Mouse (Mus musculus) ovary, postnatal 14 days (tissue): ENCODE measurements around the gene Sema5a.

ENCODE experiments used
- DNase-seq: peaks from one replicate; pipeline ENCODE4 v3.0.0; 2022; ENCODE audit warnings: low spot score

Sema5a gene

DNA sequence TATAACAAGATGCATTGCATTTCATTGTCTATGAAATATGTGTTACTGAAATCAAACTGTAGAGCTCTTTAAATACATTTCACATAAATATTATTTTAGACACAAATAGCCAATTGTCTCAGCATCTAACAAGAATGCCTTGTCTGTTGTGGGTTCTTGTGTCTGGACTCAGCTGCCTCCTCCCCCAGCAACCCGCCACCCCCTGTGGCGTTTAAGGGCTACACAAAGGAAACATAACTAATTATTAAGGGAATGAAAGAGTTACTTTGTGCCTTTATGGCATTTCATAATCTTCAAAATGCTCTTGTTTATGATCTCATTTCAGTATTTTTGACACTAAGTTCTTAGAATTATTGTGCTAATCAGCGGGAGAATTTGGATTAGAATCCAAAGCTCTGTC lies 298.6 kb downstream of the Sema5a start:
- DNase-seq: no peak

DNA sequence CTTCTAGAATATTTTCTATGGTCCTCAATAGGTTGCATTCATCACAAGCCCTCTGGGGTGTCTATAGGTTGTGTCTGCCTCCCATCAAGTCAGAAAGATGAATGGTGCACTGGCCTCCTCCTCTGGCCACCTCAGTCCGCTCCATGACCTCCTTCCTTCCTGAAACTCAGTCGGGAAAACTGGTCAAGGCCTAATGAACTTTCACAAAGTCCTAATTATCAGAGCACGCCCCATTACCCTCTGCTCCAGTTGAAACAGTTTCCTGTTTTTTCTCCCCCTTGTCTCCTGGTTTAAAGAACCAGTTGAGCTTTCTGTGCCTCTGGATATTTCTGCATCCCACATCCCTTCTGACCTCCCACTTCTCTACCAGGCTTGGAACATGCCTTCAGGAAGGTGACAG lies 300.8 kb downstream of the Sema5a start:
- DNase-seq: no peak

DNA sequence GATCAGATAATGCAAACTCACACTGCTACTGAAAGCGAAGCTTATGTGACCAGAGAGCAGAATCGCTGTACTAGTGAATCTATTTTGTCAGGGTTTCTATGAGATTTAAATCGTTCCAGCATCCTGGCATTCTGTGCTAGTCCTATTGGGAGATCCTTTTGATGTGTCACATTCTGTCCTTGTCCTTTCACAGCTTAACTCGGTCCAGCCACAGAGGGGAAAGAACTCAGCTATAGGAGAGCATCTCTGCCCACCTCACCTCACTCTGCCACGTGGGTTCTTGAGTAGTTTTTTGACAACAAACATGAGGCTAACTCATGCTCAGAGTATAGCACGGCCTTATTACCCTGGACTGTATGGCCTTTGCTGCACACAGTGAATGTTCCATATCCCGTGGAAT lies 302.1 kb downstream of the Sema5a start:
- no peak for DNase-seq

DNA sequence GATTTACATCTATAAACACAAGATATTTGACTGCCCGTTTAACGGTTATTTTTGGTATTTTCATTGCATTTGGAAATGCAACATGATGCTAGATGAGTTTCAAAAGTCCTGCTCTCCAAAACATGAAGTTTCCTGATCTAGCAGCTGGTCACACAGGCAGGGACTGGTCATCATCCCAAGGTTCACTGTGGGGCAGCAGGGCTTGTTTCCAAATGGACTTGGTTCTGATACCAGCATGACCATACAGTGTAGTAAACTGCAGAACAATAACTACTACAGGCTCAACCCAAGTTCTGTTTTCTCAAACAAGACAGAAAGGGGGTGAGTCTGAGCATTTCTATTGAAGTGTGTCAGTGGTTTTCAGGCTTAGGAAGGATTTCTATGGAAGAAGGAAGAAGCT lies 314.3 kb downstream of the Sema5a start:
- no peak for DNase-seq

DNA sequence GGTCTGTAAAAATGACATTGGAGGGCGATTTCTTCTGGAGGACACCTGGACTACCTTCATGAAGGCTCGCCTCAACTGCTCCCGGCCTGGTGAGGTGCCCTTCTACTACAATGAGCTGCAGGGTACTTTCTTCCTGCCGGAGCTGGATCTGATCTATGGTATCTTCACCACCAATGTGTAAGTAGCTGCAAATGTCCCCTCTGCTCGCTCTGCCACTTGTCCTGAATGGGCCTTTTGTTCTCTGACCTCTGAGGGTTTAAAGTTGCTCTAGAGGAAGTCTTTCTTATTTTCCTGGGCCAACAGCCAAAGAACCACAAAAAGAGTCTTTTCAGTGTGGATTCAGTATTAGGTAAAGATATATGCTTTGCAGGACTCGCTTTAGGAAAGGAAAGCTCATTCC lies 318.0 kb downstream of the Sema5a start:
- no peak for DNase-seq

DNA sequence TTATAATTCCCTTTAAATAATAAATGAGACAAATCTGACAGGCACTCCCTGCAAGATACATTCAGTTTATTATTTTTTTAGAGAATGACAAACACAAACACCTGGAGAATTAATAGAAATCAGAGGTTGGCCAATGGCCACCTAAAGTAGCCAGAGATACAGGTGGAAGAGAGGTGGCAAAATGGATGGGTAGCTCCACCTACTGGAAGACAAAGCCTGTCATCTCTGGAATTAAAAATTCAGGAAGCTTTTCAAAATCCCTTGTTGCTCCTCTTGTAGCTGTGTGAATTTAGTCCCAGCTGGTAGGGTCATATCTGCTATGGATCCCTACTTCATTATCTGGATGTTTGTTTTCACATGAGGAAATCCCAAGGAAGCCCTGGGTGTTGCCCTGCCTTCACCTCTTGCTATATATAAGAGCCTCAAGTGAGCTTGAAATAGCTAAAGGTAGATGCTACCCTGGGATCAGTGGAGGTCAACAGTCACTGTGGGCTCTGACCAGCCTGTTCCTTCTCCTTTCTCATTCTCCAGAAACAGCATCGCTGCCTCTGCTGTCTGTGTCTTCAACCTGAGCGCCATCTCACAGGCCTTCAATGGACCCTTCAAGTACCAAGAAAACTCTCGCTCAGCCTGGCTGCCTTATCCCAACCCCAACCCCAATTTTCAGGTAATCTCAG lies 323.7 kb downstream of the Sema5a start:
- no peak for DNase-seq

DNA sequence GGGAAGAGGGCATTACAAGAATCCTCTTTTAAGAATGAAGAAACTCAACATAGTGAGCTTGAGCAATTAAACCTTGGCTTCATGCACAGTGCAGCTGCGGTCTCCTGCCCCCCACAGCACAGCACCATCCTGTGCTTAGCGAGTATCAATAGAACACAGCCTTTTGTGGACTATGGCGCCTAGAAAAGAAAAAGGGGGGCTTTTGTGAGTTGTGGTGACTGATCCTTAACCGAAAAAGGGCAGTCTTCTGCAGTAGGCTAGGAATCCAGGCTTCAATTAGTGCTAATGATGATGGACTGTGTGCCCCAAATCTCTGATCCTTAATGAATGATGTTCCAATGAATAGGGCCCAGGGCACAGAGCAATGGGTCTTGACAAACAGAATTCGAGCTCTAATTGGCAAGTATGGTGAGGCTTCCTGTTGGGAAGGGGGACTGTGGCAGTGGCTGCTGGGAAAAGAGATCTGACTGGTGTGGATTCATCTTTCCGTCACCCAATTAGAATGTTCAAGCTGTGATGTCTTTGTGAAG lies 324.3 kb downstream of the Sema5a start:
- no peak for DNase-seq

DNA sequence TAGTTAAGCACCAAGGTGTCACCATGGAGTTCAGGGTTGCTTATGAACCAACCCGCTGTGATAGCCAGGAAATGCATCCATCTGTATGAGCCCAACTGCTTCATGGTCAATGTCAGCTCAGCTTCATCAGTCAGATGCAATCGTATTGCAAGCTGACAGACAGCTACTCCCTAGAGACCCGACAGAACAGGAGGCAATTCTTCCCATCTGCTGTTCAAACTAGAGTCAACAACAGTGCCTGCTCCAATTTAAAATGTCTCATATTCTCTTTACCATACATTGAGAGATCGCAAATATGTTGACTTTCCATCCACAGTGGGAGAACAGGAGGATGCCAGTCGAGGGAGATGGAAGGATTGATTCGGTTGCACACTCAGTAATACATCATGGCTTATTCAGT lies 329.7 kb downstream of the Sema5a start:
- DNase-seq: no peak

DNA sequence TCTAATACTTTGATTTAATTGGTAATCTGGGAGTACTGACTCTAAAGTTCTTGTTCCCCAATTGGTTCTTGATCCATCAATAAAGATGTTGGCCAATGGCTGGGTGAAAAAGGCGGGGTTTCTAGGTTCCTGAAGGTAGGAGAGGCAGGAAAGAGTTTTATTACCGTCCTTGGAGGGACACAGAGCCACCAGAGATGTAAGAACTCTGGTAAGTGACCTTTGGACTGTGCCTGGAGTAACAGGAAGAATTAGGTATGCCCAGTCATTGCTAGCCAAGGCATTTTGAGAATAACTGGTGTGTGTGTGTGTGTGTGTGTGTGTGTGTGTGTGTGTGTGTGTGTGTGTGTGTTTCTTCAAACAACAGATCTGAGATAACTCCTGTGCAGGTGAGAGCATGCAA lies 330.6 kb downstream of the Sema5a start:
- DNase-seq: no peak

DNA sequence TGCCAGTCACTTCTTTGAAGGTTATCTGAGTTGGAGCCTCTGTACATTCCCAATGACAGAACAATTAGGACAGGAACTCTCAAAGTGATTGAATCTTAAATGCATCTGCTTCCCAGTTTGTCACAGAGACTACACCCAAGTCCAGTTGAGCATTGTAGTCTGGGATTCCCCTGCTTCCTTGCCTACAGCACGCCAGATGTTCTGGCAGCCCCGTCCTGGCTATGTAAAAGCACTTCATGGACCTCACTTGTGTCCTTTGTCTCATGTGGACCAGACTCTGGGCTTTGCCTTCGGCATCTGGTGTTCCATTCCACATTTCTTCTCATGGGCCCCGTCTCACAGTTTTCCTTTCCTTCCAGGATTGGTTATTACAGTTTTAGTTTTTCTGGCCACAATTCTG lies 334.7 kb downstream of the Sema5a start:
- no peak for DNase-seq

DNA sequence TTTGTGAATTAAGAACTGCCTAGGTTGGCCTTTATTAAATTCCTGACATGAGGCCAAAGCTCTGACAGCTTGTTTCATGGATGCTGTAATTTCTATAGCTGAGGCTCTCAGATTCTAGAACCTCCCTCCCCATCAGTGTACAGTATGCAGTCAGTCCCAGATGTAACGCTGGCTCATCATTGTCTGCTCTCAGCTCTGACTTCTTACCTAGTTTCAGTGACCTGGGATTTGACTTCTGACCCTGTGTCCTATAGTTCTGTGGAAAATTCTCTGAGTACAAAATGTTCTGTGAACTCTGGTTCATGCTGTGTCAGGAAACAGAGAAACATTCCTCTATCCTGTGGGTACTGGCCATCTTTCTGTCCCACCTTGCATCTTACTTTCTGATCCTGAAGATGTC lies 346.0 kb downstream of the Sema5a start:
- no peak for DNase-seq

DNA sequence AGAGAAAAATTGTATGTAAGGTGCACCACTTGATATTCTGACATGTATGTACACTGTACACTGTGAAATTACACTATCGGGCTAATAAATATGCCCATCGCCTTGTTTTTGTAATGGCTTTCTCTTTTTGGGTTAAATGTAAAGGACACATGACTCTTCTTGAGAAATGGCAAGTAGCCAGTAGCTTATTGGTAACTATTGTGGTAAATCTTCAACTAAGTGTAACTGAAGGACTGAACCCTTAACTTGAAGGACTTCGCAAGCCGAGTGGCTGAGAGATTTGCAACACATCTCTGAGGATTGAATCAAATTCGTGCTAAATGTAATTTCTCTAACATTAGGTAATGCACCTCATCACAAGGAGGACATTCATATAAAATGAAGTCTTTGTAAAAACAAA lies 349.1 kb downstream of the Sema5a start:
- DNase-seq: no peak

DNA sequence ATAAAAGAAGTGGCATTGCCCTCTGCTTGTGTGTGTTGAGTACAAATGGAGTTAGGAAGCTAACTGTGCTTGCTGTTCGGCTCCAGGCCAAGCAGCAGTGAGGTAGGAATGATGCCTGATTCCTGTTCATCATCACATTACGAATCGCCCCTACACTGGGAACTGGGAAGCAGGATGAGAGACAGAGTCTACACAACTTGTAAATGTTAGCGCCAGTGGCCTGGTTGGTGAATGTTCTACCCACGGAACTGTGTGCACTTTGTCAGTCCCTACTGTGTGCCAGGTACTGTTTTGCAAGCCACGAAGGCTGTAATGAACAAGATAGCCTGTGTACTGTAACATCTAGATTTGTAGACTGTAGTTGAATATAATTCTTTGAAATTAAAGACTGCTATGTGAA lies 352.0 kb downstream of the Sema5a start:
- DNase-seq: no peak

DNA sequence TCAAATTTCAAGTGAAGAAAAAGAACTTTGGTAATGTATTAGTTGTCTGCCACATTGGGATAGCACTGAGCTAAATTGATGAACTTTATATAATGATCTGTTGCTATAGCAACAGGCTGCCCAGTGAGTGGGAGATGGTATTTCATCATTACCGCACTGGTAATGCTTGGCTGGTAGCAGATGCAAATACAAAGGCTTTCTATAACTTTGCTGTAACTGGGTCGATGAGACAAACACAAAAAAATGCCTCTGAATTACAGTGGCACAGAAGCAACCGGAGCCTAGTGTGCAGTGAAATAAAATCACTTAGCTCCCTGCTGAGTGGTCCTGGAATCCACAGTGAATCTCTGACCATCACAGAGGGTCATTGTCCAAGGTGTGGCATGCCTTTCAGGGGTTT lies 352.6 kb downstream of the Sema5a start:
- DNase-seq: no peak

DNA sequence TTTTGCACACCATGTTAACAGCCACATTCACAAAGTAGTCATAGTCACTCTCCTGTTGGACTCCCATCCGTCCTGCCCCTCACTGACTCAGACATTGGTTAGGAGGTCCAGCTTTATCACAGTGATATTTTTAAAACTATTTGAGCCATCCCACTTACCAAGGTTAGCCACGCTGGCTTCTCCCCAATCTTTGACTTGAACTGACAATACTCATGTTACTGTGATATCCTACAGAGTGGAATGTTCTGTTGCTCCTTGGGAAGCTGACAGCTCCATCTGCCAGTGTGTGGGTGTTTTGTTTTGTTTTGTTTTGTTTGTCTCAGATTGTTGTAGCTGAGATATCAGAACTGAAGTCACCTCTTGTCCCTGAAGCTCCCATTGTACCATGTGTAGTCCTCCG lies 362.6 kb downstream of the Sema5a start:
- no peak for DNase-seq

DNA sequence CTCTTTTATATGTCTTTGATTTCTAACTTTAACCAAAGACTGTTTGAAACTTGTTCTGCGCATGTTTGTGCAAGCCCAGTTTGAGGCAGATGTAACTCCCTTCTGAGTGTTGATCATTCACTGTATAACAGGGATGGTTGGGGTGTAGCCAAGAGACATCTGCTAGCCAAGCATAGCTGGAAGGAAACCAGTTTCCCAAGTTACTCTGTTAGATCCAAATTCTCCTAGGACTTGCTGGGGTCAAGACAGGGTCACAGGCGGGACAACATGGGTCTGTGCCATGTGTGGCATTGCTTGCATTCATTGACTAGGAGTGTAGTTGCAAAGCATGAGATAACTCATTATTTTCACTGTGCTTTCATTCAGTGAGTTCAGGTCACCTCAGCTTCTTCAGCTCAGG lies 366.2 kb downstream of the Sema5a start:
- peak; percentile 20 for DNase-seq

DNA sequence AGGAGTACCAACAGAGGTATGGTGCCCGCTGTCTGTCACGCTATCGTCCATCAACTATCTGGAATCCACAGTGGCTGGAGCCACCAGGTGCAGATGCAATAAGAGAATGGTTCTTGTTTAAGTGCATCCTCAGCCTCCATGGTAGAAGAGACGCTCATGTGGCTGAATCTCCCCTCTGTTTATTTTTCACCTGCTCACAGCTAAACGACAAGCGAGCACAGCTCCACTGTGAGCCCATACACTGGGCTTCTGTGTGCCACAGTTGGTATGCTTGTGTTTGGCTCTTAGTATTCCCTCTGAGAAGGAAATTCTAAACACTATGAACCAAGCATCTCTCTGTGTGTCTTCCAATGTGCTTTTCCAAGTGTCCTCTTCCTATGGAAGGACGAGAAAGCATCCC lies 366.6 kb downstream of the Sema5a start:
- no peak for DNase-seq

DNA sequence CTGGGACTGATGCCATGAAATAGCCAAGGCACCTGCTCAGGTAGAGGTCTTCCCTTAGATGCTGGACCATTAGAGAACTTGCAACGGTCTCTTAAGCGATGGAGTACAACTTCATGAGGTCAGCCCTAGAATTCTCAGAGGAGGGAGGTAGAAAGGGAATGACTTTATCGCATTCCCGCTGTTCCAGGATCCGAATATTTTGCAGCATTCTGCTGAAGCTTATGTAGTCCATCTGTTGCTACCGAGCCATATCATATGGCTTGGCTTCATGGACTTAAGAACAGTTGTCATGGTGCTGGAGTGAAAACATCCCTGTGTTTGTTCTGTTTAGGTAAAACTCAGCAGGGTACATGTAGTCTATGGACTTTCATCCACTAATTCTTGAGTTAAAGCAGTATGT lies 369.1 kb downstream of the Sema5a start:
- no peak for DNase-seq

DNA sequence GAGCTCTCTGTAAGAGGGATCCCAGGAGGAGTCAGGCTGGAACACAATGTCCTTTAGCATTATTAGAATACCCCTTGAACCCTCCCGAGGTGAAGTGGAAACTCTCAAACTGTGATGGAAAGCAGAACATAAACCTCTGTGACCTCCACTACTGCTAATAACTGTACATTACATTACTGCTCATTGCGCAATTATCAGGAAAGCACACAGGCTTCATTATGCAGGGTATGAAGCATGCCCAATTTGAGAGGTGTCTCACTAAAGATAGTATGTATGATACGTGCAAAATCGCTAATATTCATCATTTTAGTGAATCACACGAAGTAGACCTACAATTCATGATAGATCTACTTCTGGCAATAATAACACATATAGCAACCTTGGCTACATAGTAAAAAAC lies 371.2 kb downstream of the Sema5a start:
- DNase-seq: no peak

DNA sequence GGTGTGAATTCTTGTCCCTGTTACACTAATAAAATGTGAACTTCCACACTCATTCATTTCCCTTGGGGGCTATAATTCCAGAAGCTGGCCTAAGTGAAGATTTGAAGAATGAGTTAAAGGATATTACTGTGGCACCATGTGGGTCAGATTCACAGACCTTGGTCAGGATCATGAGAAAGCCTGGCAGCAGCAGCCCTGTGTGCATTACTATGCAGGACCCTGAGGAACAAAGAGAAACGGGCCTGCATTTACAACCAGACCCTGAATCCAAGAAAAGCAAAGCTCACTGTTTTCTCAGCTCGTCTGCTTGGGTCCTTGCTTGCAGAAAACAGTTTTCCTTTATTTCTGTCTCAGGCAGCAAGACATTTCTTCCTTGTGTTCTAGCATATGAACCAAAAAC lies 374.6 kb downstream of the Sema5a start:
- DNase-seq: no peak

DNA sequence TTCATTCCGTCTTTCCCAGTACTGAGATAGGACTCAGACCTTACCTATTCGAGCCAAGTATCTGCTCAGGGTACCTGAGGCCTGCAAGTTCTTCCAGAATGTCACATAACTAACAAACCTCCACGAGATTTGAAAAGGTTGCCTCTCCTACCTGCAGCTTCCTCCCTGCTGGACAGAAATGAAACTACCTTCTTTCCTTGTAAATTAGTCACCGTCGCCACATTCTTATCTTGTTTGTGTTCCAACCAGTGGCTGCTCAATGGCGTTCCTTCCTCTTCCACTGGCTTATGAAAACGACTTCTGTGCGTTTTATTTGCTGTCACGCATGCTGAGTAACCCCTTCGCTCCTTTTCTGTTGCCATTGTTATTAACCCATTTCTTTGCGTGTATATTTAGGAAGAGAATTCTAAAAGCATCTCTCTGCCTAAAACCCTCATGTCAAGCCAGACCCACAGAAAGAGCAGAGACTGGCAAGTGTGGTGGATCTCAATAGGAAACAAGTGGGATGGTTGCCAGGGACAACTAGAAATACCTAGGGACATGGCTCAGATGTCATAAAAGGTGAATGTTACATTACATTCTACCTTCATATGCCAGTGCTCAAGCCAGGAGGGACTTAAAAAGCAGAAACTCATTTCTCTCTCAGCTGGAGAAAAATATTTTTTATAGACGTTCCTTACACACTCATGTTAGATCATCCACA lies 378.6 kb downstream of the Sema5a start:
- no peak for DNase-seq

DNA sequence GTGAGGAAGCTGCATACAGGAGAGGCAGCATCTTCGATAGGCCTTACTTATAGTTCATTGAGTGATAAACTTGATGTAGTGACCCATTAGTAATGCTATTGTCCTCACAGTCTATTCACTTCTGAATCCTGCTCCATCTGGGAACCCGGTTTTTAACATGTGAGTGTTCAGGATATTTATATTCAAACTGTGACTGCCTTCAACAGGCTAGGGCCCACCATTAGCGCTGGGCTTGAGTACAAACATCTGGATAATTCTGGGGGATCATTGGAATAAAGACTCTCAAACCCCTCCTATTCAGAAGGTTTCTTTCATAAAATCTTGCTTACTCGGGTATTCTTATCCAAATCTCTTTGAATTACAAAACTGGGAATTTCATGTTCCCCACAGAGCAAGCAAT lies 379.5 kb downstream of the Sema5a start:
- no peak for DNase-seq

DNA sequence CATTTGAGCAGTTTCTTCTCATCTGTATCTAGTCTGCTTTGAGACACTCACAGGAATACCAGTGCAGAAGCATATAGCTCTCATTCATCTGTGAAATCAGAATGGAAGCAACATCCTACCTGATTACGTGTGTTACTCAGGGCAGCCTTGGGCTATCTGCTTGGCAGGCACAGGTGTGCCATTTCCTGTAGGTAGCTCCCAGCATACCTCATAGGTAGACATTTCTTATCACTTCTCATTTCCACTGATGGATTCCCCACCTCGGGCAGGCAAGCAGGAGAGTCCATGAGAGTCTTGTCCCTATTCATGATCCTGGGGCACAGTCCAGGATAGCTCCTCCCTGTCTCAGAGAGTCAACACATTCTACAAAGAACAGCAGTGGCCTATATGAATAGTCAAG lies 381.4 kb downstream of the Sema5a start:
- no peak for DNase-seq

DNA sequence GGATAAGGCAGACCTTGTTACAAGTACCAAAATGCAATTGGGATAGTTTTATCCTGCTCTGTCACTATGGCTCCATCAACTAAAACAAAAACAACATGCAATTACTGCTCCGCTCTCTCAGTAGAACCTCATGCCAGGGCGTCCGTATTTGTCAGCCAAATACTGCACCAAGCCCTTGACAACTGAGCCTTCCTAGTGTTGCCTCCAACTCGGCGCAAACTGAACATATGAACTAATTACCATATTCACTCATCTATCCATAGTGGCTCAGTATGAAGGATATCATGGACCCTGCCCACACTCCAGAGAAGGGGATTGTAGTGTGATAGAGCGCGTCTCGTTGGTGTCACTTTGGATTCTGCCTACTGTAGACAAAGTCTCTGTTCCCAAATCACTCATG lies 389.1 kb downstream of the Sema5a start:
- no peak for DNase-seq
